Mouse (Mus musculus) MEL (cell line): ENCODE measurements around the gene Cep55. TPM values are rescaled to one million over a fixed set of nuclear protein-coding genes. Genes with fewer than 3 reads are reported as not detected.

ENCODE experiments used
- DNase-seq: peaks from one replicate; pipeline ENCODE4 v3.0.0; 2011; ENCODE audit warnings: low read depth, low spot score
- H3K27ac ChIP-seq: 2 replicates; pipeline ENCODE4 v1.5.1; 2012; ENCODE audit warnings: low read depth, mild to moderate bottlenecking, control low read depth, low read length, moderate library complexity; ENCODE audit not compliant: control insufficient read depth
- H3K27me3 ChIP-seq, 2 experiments: fragments of 150-350 bp in 1 of 2; sonication (generic) in 1 of 2; 2 replicates each; pipeline ENCODE4 v1.6.1; 2012; ENCODE audit warnings: low read length in 2 of 2, mild to moderate bottlenecking in 2 of 2, improper control_type of control experiment in 1 of 2, moderate library complexity in 1 of 2; ENCODE audit not compliant: insufficient read depth in 2 of 2, control insufficient read depth in 1 of 2
- H3K36me3 ChIP-seq, 2 experiments: 2 replicates each; pipeline ENCODE4 v1.6.1; 2012 to 2014; ENCODE audit warnings: low read length in 2 of 2, improper control_type of control experiment in 1 of 2, inconsistent platforms in 1 of 2, mild to moderate bottlenecking in 1 of 2; ENCODE audit not compliant: insufficient read depth in 2 of 2, control insufficient read depth in 1 of 2
- H3K4me1 ChIP-seq, 2 experiments: fragments of 150-350 bp in 1 of 2; sonication (generic) in 1 of 2; 2 replicates each; pipeline ENCODE4 v1.6.1; 2012; ENCODE audit warnings: low read length in 2 of 2, improper control_type of control experiment in 1 of 2, mild to moderate bottlenecking in 1 of 2; ENCODE audit not compliant: insufficient read depth in 2 of 2, control insufficient read depth in 1 of 2
- H3K4me3 ChIP-seq, 2 experiments: fragments of 150-350 bp in 1 of 2; sonication (generic) in 1 of 2; 2 replicates each; pipeline ENCODE4 v1.5.1; 2012; ENCODE audit warnings: low read depth in 2 of 2, low read length in 2 of 2, mild to moderate bottlenecking in 2 of 2, moderate library complexity in 2 of 2, control low read depth in 1 of 2, improper control_type of control experiment in 1 of 2; ENCODE audit not compliant: control insufficient read depth in 1 of 2, insufficient read depth in 1 of 2
- H3K79me2 ChIP-seq: 2 replicates; pipeline ENCODE4 v1.6.1; 2012; ENCODE audit warnings: mild to moderate bottlenecking, low read length, moderate library complexity; ENCODE audit not compliant: control insufficient read depth, poor library complexity, insufficient read depth
- H3K9ac ChIP-seq: 2 replicates; pipeline ENCODE4 v1.6.1; 2012; ENCODE audit warnings: low read depth, mild to moderate bottlenecking, control low read depth, low read length, moderate library complexity; ENCODE audit not compliant: control insufficient read depth, poor library complexity, severe bottlenecking
- H3K9me3 ChIP-seq: fragments of 150-350 bp; sonication (generic); replicated peaks from 2 replicates; pipeline ENCODE4 v1.6.1; 2012; ENCODE audit warnings: mild to moderate bottlenecking, low read length, improper control_type of control experiment, moderate library complexity; ENCODE audit not compliant: insufficient read depth
- CHD1 ChIP-seq: IDR thresholded peaks from 2 replicates; pipeline ENCODE4 v1.6.1; 2012; ENCODE audit warnings: low read depth, mild to moderate bottlenecking, inconsistent platforms, low read length, improper control_type of control experiment
- JUND ChIP-seq: IDR thresholded peaks from 2 replicates; pipeline ENCODE4 v1.6.1; 2011; ENCODE audit warnings: low read depth, mild to moderate bottlenecking, improper control_type of control experiment, low read length
- KAT2A ChIP-seq: conservative IDR thresholded peaks from 2 replicates; pipeline ENCODE4 v1.6.1; 2012; ENCODE audit warnings: low read depth, low read length, improper control_type of control experiment, inconsistent platforms
- MAZ ChIP-seq: IDR thresholded peaks from 2 replicates; pipeline ENCODE4 v1.6.1; 2012; ENCODE audit warnings: low read depth, mild to moderate bottlenecking, inconsistent platforms, low read length, improper control_type of control experiment
- NELFE ChIP-seq: IDR thresholded peaks from 2 replicates; pipeline ENCODE4 v1.6.1; 2011; ENCODE audit warnings: low read depth, low read length, improper control_type of control experiment
- NRF1 ChIP-seq: IDR thresholded peaks from 2 replicates; pipeline ENCODE4 v1.6.1; 2014; ENCODE audit warnings: low read depth, mild to moderate bottlenecking, inconsistent platforms, low read length, improper control_type of control experiment, moderate library complexity; ENCODE audit not compliant: poor library complexity, insufficient read depth, severe bottlenecking
- POLR2A ChIP-seq, 2 experiments: IDR thresholded peaks; 2 replicates each; pipeline ENCODE4 v1.6.1; 2011 to 2012; ENCODE audit warnings: low read length in 2 of 2, mild to moderate bottlenecking in 2 of 2, control low read depth in 1 of 2, improper control_type of control experiment in 1 of 2, low read depth in 1 of 2, moderate library complexity in 1 of 2; ENCODE audit not compliant: control insufficient read depth in 1 of 2, insufficient read depth in 1 of 2, poor library complexity in 1 of 2
- SMC3 ChIP-seq: IDR thresholded peaks from 2 replicates; pipeline ENCODE4 v1.6.1; 2011; ENCODE audit warnings: low read depth, low read length, improper control_type of control experiment
- TBP ChIP-seq: IDR thresholded peaks from 2 replicates; pipeline ENCODE4 v1.8.0; 2011; ENCODE audit warnings: low read depth, low read length, improper control_type of control experiment
- UBTF ChIP-seq: IDR thresholded peaks from 2 replicates; pipeline ENCODE4 v1.6.1; 2012; ENCODE audit warnings: low read depth, mild to moderate bottlenecking, inconsistent platforms, low read length, improper control_type of control experiment, moderate library complexity, borderline replicate concordance; ENCODE audit not compliant: insufficient read depth
- ZKSCAN1 ChIP-seq: IDR thresholded peaks from 2 replicates; pipeline ENCODE4 v1.6.1; 2012; ENCODE audit warnings: low read depth, mild to moderate bottlenecking, inconsistent platforms, low read length, improper control_type of control experiment, moderate library complexity
- polyA plus RNA-seq, 2 experiments: library from polyadenylated mRNA; stranded (reverse) in 1 of 2; unstranded in 1 of 2; fragments of >175 nt in 1 of 2; fragments of >200 nt in 1 of 2; gene quantifications; 2 replicates each; pipeline versions ENCODE4 v1.2.1 to v1.2.4; 2012; ENCODE audit warnings: low replicate concordance in 2 of 2, low read depth in 1 of 2; ENCODE audit not compliant: insufficient read length in 2 of 2, insufficient read depth in 1 of 2, missing spikeins in 1 of 2
- total RNA-seq: library from RNA; depleted of rRNA; stranded (reverse); fragments of 300-350 nt; gene quantifications from 2 replicates; pipeline ENCODE4 v1.2.3, GENCODE M21; 2012

Gene Cep55
- total and polyA plus RNA-seq, 3 experiments = 11.1 to 17.1 TPM; not detected in 1

GRCm38 (mm10) chr19:38027881-38028521 lies 26.8 kb upstream of the Cep55 start:
- Histone ChIP-seq H3K4me1 (no peaks in the 10 kb centered on the region; a peak in 1 of 4 replicates), H3K79me2 (no peaks in the 10 kb centered on the region), H3K9ac (no peak overlapping the region), H3K4me3 (no peak overlapping the region), H3K9me3 (no peaks in the 10 kb centered on the region), H3K27me3 (no peaks in the 10 kb centered on the region; a peak in 1 of 4 replicates), H3K36me3 (no peaks in the 10 kb centered on the region), H3K27ac (no peak overlapping the region)
- DNase-seq = no peak
- TF ChIP-seq NELFE = no peak
- TF ChIP-seq MAZ = no peak
- no peak for TF ChIP-seq JUND

- Histone ChIP-seq H3K36me3 (no peaks in the 10 kb centered on the region), H3K4me1 (no peaks in the 10 kb centered on the region; a peak in 1 of 4 replicates), H3K4me3 (no peak overlapping the region), H3K9ac (no peak overlapping the region), H3K9me3 (no peaks in the 10 kb centered on the region), H3K27ac (no peak overlapping the region), H3K27me3 (no peaks in the 10 kb centered on the region; a peak in 1 of 4 replicates), H3K79me2 (no peaks in the 10 kb centered on the region)
- DNase-seq = no peak
- TF ChIP-seq JUND (no peak), MAZ (no peak), ZKSCAN1 (no peak)
These were observed 25.5 kb upstream of the Cep55 start for GRCm38 (mm10) chr19:38029292-38029691.

- Histone ChIP-seq H3K9ac (no peak overlapping the region), H3K4me1 (no peaks in the 10 kb centered on the region; a peak in 1 of 4 replicates), H3K9me3 (no peaks in the 10 kb centered on the region)
- TF ChIP-seq NRF1 (no peak), CHD1 (no peak), UBTF (no peak), POLR2A (IDR thresholded peaks at IDR 0.05; ENCODE audit: control insufficient read depth in 1 of 2, insufficient read depth in 1 of 2, low read depth in 1 of 2, low read length in 2 of 2, poor library complexity in 1 of 2) (no peak), KAT2A (no peak), TBP (no peak), SMC3 (no peak), MAZ (no peak)
- TF ChIP-seq, all 39 proteins: peak for 0
- no peak for DNase-seq
- Histone ChIP-seq H3K27ac (no peak overlapping the region), H3K79me2 (no peaks in the 10 kb centered on the region), H3K27me3 (no peaks in the 10 kb centered on the region; a peak in 1 of 4 replicates), H3K4me3 (no peak overlapping the region), H3K36me3 (no peaks in the 10 kb centered on the region)
These were observed 24.9 kb upstream of the Cep55 start for GRCm38 (mm10) chr19:38029871-38030270.
